Mouse (Mus musculus) intestine, postnatal 0 days (tissue): ENCODE measurements around the gene Secisbp2l. TPM values are rescaled to one million over a fixed set of nuclear protein-coding genes. Genes with fewer than 3 reads are reported as not detected.
A peak's percentile ranks its signal among the peaks of the same experiment; 100 is the strongest.

Source experiments
- ATAC-seq: fragments of 200-750 bp; cut with Nextera tagmentation; 2 replicates; pipeline ENCODE4 v1.8.0; 2017; ENCODE audit warnings: mild to moderate bottlenecking, moderate TSS enrichment, moderate library complexity
- H3K27ac ChIP-seq: fragments of 300-500 bp; sonication (generic); 2 replicates; pipeline ENCODE4 v1.5.1; 2014; ENCODE audit warnings: mild to moderate bottlenecking, low read depth, low read length, moderate library complexity
- H3K27me3 ChIP-seq: fragments of 300-500 bp; sonication (generic); replicated peaks from 2 replicates; pipeline ENCODE4 v1.6.1; 2014; ENCODE audit warnings: low read length, mixed read lengths; ENCODE audit not compliant: control insufficient read depth, insufficient read depth
- H3K36me3 ChIP-seq: fragments of 300-500 bp; sonication (generic); 2 replicates; pipeline ENCODE4 v1.6.1; 2014; ENCODE audit warnings: mild to moderate bottlenecking, moderate library complexity; ENCODE audit not compliant: control insufficient read depth, insufficient read depth
- H3K4me1 ChIP-seq: fragments of 300-500 bp; sonication (generic); replicated peaks from 2 replicates; pipeline ENCODE4 v1.6.1; 2014; ENCODE audit warnings: antibody characterized with exemption, low read length, mixed read lengths; ENCODE audit not compliant: control insufficient read depth, insufficient read depth
- H3K4me2 ChIP-seq: fragments of 300-500 bp; sonication (generic); replicated peaks from 2 replicates; pipeline ENCODE4 v1.6.1; 2014; ENCODE audit warnings: low read depth, mild to moderate bottlenecking, moderate library complexity
- H3K4me3 ChIP-seq: fragments of 300-500 bp; sonication (generic); 2 replicates; pipeline ENCODE4 v1.5.1; 2014; ENCODE audit warnings: low read depth, low read length
- H3K9ac ChIP-seq: fragments of 300-500 bp; sonication (generic); 2 replicates; pipeline ENCODE4 v1.6.1; 2014; ENCODE audit warnings: mild to moderate bottlenecking, low read depth, low read length
- H3K9me3 ChIP-seq: fragments of 300-500 bp; sonication (generic); 2 replicates; pipeline ENCODE4 v1.6.1; 2016; ENCODE audit warnings: mixed run types; ENCODE audit not compliant: control insufficient read depth
- CTCF ChIP-seq: sonication (generic); IDR thresholded peaks from 2 replicates; pipeline ENCODE4 v1.5.1; 2016; ENCODE audit warnings: low read depth, mild to moderate bottlenecking, control low read depth, antibody characterized with exemption, moderate library complexity
- WGBS: fragments of 180-500 bp; shearing (Covaris S2); extraction: QIAGEN DNeasy Blood & Tissue Kit; methylation state at CpG from one replicate; pipeline ENCODE4 v1.1.7; 2014; 5-methylcytosine and 5-hydroxymethylcytosine counted together
- polyA plus RNA-seq: library from polyadenylated mRNA; unstranded; fragments of >200 nt; fragmentation: Nextera tagmentation; extraction: Ambion mirVana; gene quantifications from 2 replicates; pipeline ENCODE4 v1.2.1, GENCODE M21; 2015

The Secisbp2l gene
- polyA plus RNA-seq, 1 experiment from 2014 or later, result 14.4 TPM

DNA sequence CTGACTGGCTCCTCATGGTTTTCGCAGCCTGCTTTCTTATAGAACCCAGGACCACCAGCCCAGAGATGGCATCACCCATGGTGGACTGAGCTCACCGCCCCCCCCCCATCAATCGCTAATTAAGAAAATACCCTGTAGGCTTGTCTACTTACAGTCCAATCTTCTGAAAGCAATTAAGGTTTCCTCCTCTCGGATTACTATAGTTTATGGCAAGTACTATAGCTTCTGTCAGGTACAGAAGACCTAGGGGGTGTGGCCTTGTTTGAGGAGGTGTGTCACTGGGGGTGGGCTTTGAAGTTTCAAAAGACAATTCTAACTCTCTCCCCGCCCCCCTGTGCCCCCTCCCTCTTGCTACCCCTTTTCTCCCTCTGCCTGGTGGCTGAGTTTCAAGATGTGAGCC lies 6.6 kb upstream of the Secisbp2l start:
- H3K9me3 ChIP-seq, result no peaks in the 10 kb centered on the region
- peak overlapping the region; percentile 70 for H3K27ac ChIP-seq
- no peak overlapping the region for H3K4me3 ChIP-seq
- H3K9ac ChIP-seq, result no peak overlapping the region
- no peaks in the 10 kb centered on the region for H3K4me1 ChIP-seq
- H3K4me2 ChIP-seq, result no peak overlapping the region
- 63% methylated on average over 5 of the region's 5 CpGs for WGBS
- no peak for TF ChIP-seq CTCF
- H3K27me3 ChIP-seq, result no peaks in the 10 kb centered on the region
- no peaks in the 10 kb centered on the region for H3K36me3 ChIP-seq
- 0 out of 2 replicates have a peak, but pooled peaks have one; percentile 4 for ATAC-seq

DNA sequence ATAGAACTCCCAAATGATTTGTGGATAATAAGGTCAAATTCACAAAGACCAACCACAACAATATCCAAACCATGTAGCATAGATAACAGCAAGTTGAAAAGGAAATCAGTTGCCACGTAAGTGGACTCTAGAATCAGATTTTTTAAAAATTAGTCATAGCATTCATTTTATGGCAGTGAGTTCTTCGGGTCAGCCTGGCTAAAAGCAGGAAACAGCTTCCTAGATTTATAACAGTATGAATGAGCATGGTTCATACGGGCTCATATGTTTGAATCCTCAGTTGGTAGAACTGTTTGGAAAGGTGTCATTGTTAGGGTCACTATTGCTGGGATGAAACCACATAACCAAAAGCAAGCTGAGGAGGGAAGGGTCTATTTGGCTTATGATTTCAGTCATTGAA lies 6.1 kb upstream of the Secisbp2l start:
- no peak overlapping the region for H3K4me2 ChIP-seq
- H3K4me3 ChIP-seq, result no peak overlapping the region
- 29% methylated on average over 3 of the region's 3 CpGs for WGBS
- H3K9ac ChIP-seq, result no peak overlapping the region
- H3K4me1 ChIP-seq, result no peaks in the 10 kb centered on the region
- H3K9me3 ChIP-seq, result no peaks in the 10 kb centered on the region
- no peaks in the 10 kb centered on the region for H3K36me3 ChIP-seq
- peak overlapping the region; percentile 70 for H3K27ac ChIP-seq
- ATAC-seq, result peak; percentile 74
- no peaks in the 10 kb centered on the region for H3K27me3 ChIP-seq
- TF ChIP-seq CTCF, result no peak

DNA sequence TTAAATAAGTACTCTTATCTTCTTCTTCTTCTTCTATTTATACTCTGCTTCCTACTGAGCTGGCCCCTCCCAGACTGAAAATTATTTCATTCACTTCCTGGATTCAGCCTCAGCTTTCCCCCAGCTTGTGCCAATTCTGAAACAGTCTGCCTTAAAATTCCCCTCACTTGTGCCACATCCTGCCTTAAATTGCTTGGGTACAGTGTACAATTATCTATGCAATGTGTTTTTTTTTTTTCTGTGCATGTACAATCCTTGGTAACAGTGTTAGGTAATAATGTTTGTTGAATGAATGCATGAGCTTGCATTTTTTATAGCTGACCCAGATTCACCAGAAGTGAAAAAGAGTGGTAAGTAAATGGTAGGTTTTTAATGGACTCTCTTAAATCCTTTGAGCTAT lies 5.7 kb upstream of the Secisbp2l start:
- TF ChIP-seq CTCF, result no peak
- H3K27me3 ChIP-seq, result no peaks in the 10 kb centered on the region
- H3K27ac ChIP-seq, result peak overlapping the region; percentile 70
- no peak overlapping the region for H3K4me3 ChIP-seq
- H3K4me2 ChIP-seq, result no peak overlapping the region
- H3K4me1 ChIP-seq, result no peaks in the 10 kb centered on the region
- no peak overlapping the region for H3K9ac ChIP-seq
- H3K36me3 ChIP-seq, result no peaks in the 10 kb centered on the region
- H3K9me3 ChIP-seq, result no peaks in the 10 kb centered on the region
- ATAC-seq, result peak; percentile 64

DNA sequence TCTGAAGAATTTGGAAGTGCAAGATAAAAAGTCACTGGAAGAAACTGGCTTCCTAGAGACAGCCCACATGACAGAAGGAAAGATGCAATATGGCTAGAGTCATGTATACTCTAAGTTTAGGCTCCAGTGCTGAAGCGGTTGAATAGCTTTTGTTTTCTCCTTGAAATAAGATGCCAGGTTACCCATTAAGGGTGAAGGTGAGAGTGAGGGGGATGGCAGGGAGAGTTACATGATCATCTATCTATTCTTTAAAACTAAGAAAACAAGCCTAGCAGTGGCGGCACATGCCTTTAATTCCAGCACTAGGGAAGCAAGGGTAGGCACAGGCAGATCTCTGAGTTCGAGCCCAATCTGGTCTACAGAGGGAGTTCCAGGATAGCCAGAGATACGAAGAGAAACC lies 2.4 kb upstream of the Secisbp2l start:
- H3K9ac ChIP-seq, result no peak overlapping the region
- H3K27ac ChIP-seq, result peak overlapping the region; percentile 58
- no peak for TF ChIP-seq CTCF
- H3K27me3 ChIP-seq, result no peaks in the 10 kb centered on the region
- H3K4me1 ChIP-seq, result no peaks in the 10 kb centered on the region
- no peak overlapping the region for H3K4me2 ChIP-seq
- 64% methylated on average over 4 of the region's 4 CpGs for WGBS
- H3K36me3 ChIP-seq, result no peaks in the 10 kb centered on the region
- H3K4me3 ChIP-seq, result no peak overlapping the region
- ATAC-seq, result no peak
- H3K9me3 ChIP-seq, result no peaks in the 10 kb centered on the region

DNA sequence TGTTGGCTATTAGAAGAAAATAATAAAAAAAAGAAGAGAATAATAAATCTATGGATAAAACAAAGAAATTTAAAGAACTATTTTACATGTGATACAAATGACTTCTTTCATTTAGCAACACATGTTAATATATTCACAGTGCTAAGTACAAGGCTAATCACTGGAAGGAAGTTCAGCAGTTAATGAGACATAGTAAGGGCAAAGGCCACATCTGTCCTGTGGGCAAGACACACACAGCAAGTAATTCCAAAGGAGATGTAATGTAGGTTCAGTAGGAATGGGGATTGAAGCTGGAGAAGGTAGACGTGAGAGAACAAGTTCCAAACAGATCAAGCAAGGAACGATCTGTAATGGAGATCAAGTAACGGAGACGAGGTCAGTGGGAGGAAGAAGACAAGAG lies 1.7 kb upstream of the Secisbp2l start:
- Histone ChIP-seq H3K9ac (no peak overlapping the region), H3K36me3 (no peaks in the 10 kb centered on the region), H3K9me3 (no peaks in the 10 kb centered on the region), H3K4me2 (no peak overlapping the region), H3K27me3 (no peaks in the 10 kb centered on the region), H3K4me3 (no peak overlapping the region), H3K4me1 (no peaks in the 10 kb centered on the region), H3K27ac (peak overlapping the region; percentile 58)
- peak; percentile 39; the same call in 1 of the 2 replicates for ATAC-seq
- no peak for TF ChIP-seq CTCF
- 60% methylated on average over 4 of the region's 4 CpGs for WGBS

DNA sequence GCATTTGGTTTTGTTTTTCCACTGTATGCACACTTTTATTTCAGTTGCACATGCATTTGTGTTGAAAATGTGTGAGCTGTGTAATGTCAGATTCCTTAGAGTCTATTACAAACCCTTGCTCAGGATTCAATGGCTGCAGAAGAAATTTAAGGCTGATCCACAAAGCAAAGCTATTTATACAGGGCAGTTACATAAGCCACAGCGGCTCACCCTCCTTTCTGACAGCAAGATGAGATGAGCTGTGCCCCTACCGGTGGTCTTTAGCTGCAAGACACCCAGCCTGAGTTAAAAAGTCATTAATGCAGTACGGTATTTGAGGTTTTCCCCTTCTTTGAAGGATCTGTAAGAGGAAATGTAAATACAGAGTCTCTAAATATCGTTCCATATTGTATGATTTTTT lies 1.2 kb upstream of the Secisbp2l start:
- WGBS, result 58% methylated on average over 4 of the region's 4 CpGs
- Histone ChIP-seq H3K27me3 (no peaks in the 10 kb centered on the region), H3K27ac (no peak overlapping the region), H3K9ac (no peak overlapping the region), H3K9me3 (no peaks in the 10 kb centered on the region), H3K4me2 (no peak overlapping the region), H3K36me3 (no peaks in the 10 kb centered on the region), H3K4me1 (no peaks in the 10 kb centered on the region), H3K4me3 (no peak overlapping the region)
- no peak for TF ChIP-seq CTCF
- no peak for ATAC-seq
